Mouse (Mus musculus) c-Kit-negative CD71-positive TER-119-positive erythroid progenitor cells, embryonic 14.5 days (primary cell): ENCODE measurements around the gene Gm20777.
"Not testable (repeated sequence)": the region's sequence is repeated elsewhere in the genome, so short reads cannot be mapped to it uniquely, and the experiment has no call there.

Source experiments
- DNase-seq: peaks from one replicate; pipeline ENCODE4 v3.0.0-alpha.2; 2013; ENCODE audit warnings: low read depth, low spot score

The Gm20777 gene

DNA sequence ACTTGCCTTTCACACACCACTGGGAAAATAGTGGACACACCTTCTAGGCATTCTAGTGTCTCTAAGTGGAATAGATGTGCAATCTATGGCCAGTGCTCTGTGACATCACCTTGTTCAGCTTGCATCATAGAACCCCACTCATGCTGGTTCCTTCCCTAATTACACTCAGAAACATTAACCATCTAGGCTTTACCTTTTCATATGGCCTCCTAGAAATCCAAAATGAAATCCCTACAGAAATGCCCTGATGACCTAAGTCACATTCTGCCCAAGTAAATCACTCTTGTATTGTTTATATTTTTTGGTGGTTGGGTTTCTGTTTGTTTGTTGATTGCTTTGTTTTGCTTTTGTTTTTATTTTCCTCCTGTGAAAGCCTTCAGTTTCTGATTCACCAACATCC lies at the start of gene Gm20777:
Gm20777 (minus strand) TSS at position 101 of the 400 bp plus-strand sequence.
- DNase-seq = not testable (repeated sequence)

- not testable (repeated sequence) for DNase-seq
These were observed 42.7 kb downstream of the Gm20777 start for GRCm38 (mm10) chrY:10709551-10709950.

DNA sequence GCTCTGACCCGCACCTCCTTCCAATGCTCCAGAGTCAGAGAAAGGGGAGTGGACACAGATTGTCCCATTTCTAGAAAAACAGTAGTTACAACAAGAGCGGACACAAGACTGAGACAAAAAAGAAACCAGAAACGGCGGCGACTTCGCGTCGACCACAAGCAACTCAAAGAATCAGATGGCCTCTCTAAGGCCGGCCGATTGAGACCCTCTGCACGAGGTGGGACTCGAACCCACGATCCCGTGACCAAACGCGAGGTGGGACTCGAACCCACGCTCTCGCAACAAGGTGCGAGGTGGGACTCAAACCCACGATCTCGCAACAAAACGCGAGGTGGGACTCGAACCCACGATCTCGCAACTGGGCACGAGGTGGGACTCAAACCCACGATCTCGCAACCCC lies 43.5 kb downstream of the Gm20777 start:
- DNase-seq = not testable (repeated sequence)

GRCm38 (mm10) chrY:10708226-10708625 lies 44.0 kb downstream of the Gm20777 start:
- DNase-seq = not testable (repeated sequence)

GRCm38 (mm10) chrY:10706686-10707085 lies 45.6 kb downstream of the Gm20777 start:
- DNase-seq = not testable (repeated sequence)
